19 mouse cellular contexts compared by ENCODE assay signal in genomic region chr6:55062200-55062599, GRCm38 (mm10). TPM values are rescaled to one million over a fixed set of nuclear protein-coding genes. Genes with fewer than 3 reads are reported as not detected.
DNase-seq lines count a peak whose midpoint lies in the region; ATAC-seq and TF ChIP-seq lines count a peak whose summit lies in the region.
"Had no signal": no experiment of that assay in that cellular context is flagged by ENCODE, and none has a peak within 500 bp of the region (broad histone marks: within the 10 kb centered on the region; RNA-seq: fewer than 3 reads in every experiment).

No protein-coding gene starts in this region.

- no peak overlapping the region for H3K27ac ChIP-seq in forebrain, embryonic 16.5 days (ENCODE audit: low read length)
- H3K27ac ChIP-seq in forebrain, embryonic 11.5 days (ENCODE audit: low read depth, low read length): no peak overlapping the region
- H3K27ac ChIP-seq: embryonic facial prominence, embryonic 10.5 days; heart, adult 2 months; heart, embryonic 15.5 days; hindbrain, embryonic 13.5 days; hindbrain, postnatal 0 days had no signal

- H3K27me3 ChIP-seq in forebrain, embryonic 16.5 days (replicated peaks; ENCODE audit: control insufficient read depth, insufficient read depth, low read length): no peaks in the 10 kb centered on the region
- no peaks in the 10 kb centered on the region for H3K27me3 ChIP-seq in forebrain, embryonic 11.5 days (ENCODE audit: control insufficient read depth, insufficient read depth, low read length)
- H3K27me3 ChIP-seq: heart, embryonic 15.5 days; hindbrain, embryonic 13.5 days had no signal

- H3K9me3 ChIP-seq in forebrain, embryonic 16.5 days (ENCODE audit: control insufficient read depth, low read length): no peaks in the 10 kb centered on the region
- no peaks in the 10 kb centered on the region for H3K9me3 ChIP-seq in forebrain, embryonic 11.5 days (ENCODE audit: control insufficient read depth, low read length)
- H3K9me3 ChIP-seq: embryonic facial prominence, embryonic 10.5 days; G1E; heart, embryonic 15.5 days; hindbrain, embryonic 13.5 days had no signal

- no peak overlapping the region for H3K4me2 ChIP-seq in forebrain, embryonic 16.5 days (ENCODE audit: low read length)
- H3K4me2 ChIP-seq in forebrain, embryonic 11.5 days (ENCODE audit: low read depth, low read length, severe bottlenecking): no peak overlapping the region
- H3K4me2 ChIP-seq: heart, embryonic 11.5 days; heart, embryonic 15.5 days; hindbrain, embryonic 13.5 days had no signal

- TF ChIP-seq POLR2A in brain, embryonic 14.5 days (IDR thresholded peaks at IDR 0.05; ENCODE audit: borderline replicate concordance, extremely low read depth, insufficient read depth, insufficient read length, poor library complexity, severe bottlenecking): no peak

- peak; percentile 62 for ATAC-seq in forebrain, embryonic 16.5 days
- no peak for ATAC-seq in forebrain, embryonic 11.5 days (replicated peaks; ENCODE audit: low FRiP score)
- ATAC-seq: hindbrain, postnatal 0 days had no signal

- peaks cover 30% of the 10 kb centered on the region for H3K36me3 ChIP-seq in forebrain, embryonic 16.5 days (ENCODE audit: control insufficient read depth, insufficient read depth)
- peaks cover 6% of the 10 kb centered on the region; the same call in 1 of the 2 replicates for H3K36me3 ChIP-seq in forebrain, embryonic 11.5 days (ENCODE audit: control insufficient read depth, insufficient read depth, low read length)

- DNase-seq in forebrain, embryonic 11.5 days (ENCODE audit: low spot score): no peak
- peak; percentile 26 for DNase-seq in layer of hippocampus, adult 9-10 months (ENCODE audit: low spot score)
- no peak for DNase-seq in layer of hippocampus, postnatal 36 days
- peak; percentile 66 for DNase-seq in brain, embryonic 14.5 days (ENCODE audit: low read depth)
- DNase-seq in kidney, postnatal 14 days: no peak
- DNase-seq: adrenal gland, adult 8-10 months; adrenal gland, postnatal 36 days; cerebellum, adult 11-12 months; cerebellum, adult 9-11 months; gastrocnemius, postnatal 14 days; heart, adult 2 months; heart, postnatal 14 days had no signal

- H3K4me1 ChIP-seq in forebrain, embryonic 16.5 days (replicated peaks; ENCODE audit: control insufficient read depth, insufficient read depth, low read length): peaks cover 4% of the 10 kb centered on the region; the same call in 1 of the 2 replicates
- H3K4me1 ChIP-seq in forebrain, embryonic 11.5 days (replicated peaks; ENCODE audit: control insufficient read depth, insufficient read depth, low read length): no peaks in the 10 kb centered on the region
- H3K4me1 ChIP-seq: embryonic facial prominence, embryonic 10.5 days; heart, embryonic 15.5 days; hindbrain, embryonic 13.5 days had no signal

- no peak overlapping the region for H3K9ac ChIP-seq in forebrain, embryonic 16.5 days (replicated peaks; ENCODE audit: low read depth, low read length)
- H3K9ac ChIP-seq in forebrain, embryonic 11.5 days (ENCODE audit: low read length): no peak overlapping the region
- H3K9ac ChIP-seq: heart, embryonic 15.5 days; hindbrain, embryonic 13.5 days had no signal

- TF ChIP-seq CTCF in brain, embryonic 14.5 days (IDR thresholded peaks at IDR 0.05; ENCODE audit: borderline replicate concordance, extremely low read depth, insufficient read depth, insufficient read length): no peak

- H3K4me3 ChIP-seq in forebrain, embryonic 16.5 days (replicated peaks; ENCODE audit: low read length): no peak overlapping the region
- no peak overlapping the region for H3K4me3 ChIP-seq in forebrain, embryonic 11.5 days (ENCODE audit: low read depth, low read length)
- H3K4me3 ChIP-seq: embryonic facial prominence, embryonic 10.5 days; heart, adult 2 months; heart, embryonic 15.5 days; hindbrain, embryonic 13.5 days had no signal

- 31% methylated on average over 5 of the region's 5 CpGs for WGBS in forebrain, embryonic 16.5 days
- 79% methylated on average over 5 of the region's 5 CpGs for whole genome bisulfite sequencing in forebrain, embryonic 11.5 days

RNA-seq across cellular contexts. Expression of gene Gars, which starts 24.4 kb away (rescaled TPM):
- 229 and 233 TPM in 2 replicates for polyA plus RNA-seq in forebrain, embryonic 16.5 days (2015; fragmentation: Nextera tagmentation; extraction: Ambion mirVana)
- 210 and 225 TPM in 2 replicates for polyA plus RNA-seq in forebrain, embryonic 11.5 days (2014; fragmentation: Nextera tagmentation; extraction: Ambion mirVana)
- 100 to 1,000 TPM; 131 to 134 TPM for total RNA-seq in layer of hippocampus, postnatal 36 days (2021)
- polyA plus RNA-seq in brain, embryonic 14.5 days (2012; rRNA removed): 110 and 122 TPM in 2 replicates

Comparison
In these comparisons a context has a peak if more than half of its experiments do, and no peak if none do; other contexts are left out.
1. DNase-seq: peak in layer of hippocampus, adult 9-10 months (single experiment) and brain, embryonic 14.5 days (single experiment); none in forebrain, embryonic 11.5 days (single experiment), layer of hippocampus, postnatal 36 days (0 of 2) and kidney, postnatal 14 days (single experiment).